ENCODE assay signal across 19 mouse cellular contexts in the genomic region with DNA sequence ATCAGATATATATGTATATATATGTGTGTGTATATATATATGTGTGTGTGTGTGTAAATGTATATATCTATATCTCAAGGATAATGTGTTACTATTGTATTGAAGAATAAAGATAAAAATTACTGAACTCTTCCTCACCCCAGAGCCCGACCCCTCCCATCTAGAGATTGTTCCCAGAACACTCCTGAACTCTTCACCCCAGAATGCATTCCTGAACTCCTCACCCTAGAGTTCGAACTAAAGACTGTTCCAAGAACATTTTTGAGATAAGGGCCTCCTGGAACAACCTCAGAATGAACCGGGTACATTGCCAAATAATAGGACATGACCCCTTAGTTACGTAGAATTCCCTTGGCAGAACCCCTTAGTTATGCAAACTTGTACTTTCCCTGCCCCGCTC. TPM values are rescaled to one million over a fixed set of nuclear protein-coding genes. Genes with fewer than 3 reads are reported as not detected.
DNase-seq lines count a peak whose midpoint lies in the region; ATAC-seq and TF ChIP-seq lines count a peak whose summit lies in the region.
"Not testable (repeated sequence)": the region's sequence is repeated elsewhere in the genome, so short reads cannot be mapped to it uniquely, and the experiment has no call there.
"Had no signal": no experiment of that assay in that cellular context is flagged by ENCODE, and none has a peak within 500 bp of the region (broad histone marks: within the 10 kb centered on the region; RNA-seq: fewer than 3 reads in every experiment).

No protein-coding gene starts in this region.

- not testable (repeated sequence) for H3K4me1 ChIP-seq in heart, postnatal 0 days (ENCODE audit: control insufficient read depth, insufficient read depth)
- peaks cover 18% of the 10 kb centered on the region; the same call in 1 of the 2 replicates for H3K4me1 ChIP-seq in liver, adult 2 months (ENCODE audit: control insufficient read depth, insufficient read depth, low read length)

- TF ChIP-seq POLR2A in liver, adult 2 months (IDR thresholded peaks at IDR 0.05; ENCODE audit: extremely low read depth, insufficient read depth, low read length) = not testable (repeated sequence)

- not testable (repeated sequence) for H3K4me3 ChIP-seq in heart, postnatal 0 days (ENCODE audit: low read depth, low read length); liver, adult 2 months (ENCODE audit: insufficient read depth, low read depth, low read length)

- peaks cover 13% of the 10 kb centered on the region; the same call in 1 of the 2 replicates for H3K9me3 ChIP-seq in heart, postnatal 0 days (replicated peaks; ENCODE audit: control insufficient read depth, low read length)

- not testable (repeated sequence) for H3K9ac ChIP-seq in heart, postnatal 0 days (replicated peaks; ENCODE audit: low read depth, low read length); liver, adult 2 months (ENCODE audit: low read depth, low read length)

- H3K79me2 ChIP-seq in liver, adult 2 months (ENCODE audit: control insufficient read depth, insufficient read depth, low read length) = not testable (repeated sequence)

- not testable (repeated sequence) for H3K4me2 ChIP-seq in heart, postnatal 0 days (ENCODE audit: low read depth, low read length)

- TF ChIP-seq EP300 in heart, postnatal 0 days (IDR thresholded peaks at IDR 0.05; ENCODE audit: low read depth) = not testable (repeated sequence)

- H3K27me3 ChIP-seq in heart, postnatal 0 days (ENCODE audit: control insufficient read depth, insufficient read depth, low read length); liver, adult 2 months (ENCODE audit: control insufficient read depth, insufficient read depth, low read length): not testable (repeated sequence)

- ATAC-seq in heart, postnatal 0 days (ENCODE audit: insufficient read depth, low read depth) = peak; percentile 51; the same call in 1 of the 2 replicates

- not testable (repeated sequence) for TF ChIP-seq CTCF in heart, postnatal 0 days (IDR thresholded peaks at IDR 0.05; ENCODE audit: low read depth); liver, adult 2 months (IDR thresholded peaks at IDR 0.05; ENCODE audit: low read depth, low read length)

- WGBS in heart, postnatal 0 days = 26% methylated on average over 3 of the region's 5 CpGs
- 9% methylated on average over 4 of the region's 5 CpGs for WGBS in liver, adult 2 months

- not testable (repeated sequence) for H3K27ac ChIP-seq in heart, postnatal 0 days (ENCODE audit: low read depth); liver, adult 2 months (replicated peaks; ENCODE audit: insufficient read depth, low read depth, low read length)

- peaks cover 60% of the 10 kb centered on the region for H3K36me3 ChIP-seq in heart, postnatal 0 days (replicated peaks; ENCODE audit: control insufficient read depth, insufficient read depth, low read length)
- peaks cover 25% of the 10 kb centered on the region for H3K36me3 ChIP-seq in liver, adult 2 months (ENCODE audit: control insufficient read depth, insufficient read depth, low read length)

- DNase-seq in heart, postnatal 0 days (ENCODE audit: low spot score) = not testable (repeated sequence)
- peak; percentile 78 for DNase-seq in liver, adult 2 months (ENCODE audit: extremely low read depth, low read depth, low spot score)

RNA-seq across cellular contexts. Expression of a gene that starts 48.2 kb away (rescaled TPM):
- total RNA-seq in heart, postnatal 0 days (2014; rRNA removed; ENCODE audit: low replicate concordance) = 20.9 and 22.3 TPM in 2 replicates
- polyA plus RNA-seq in heart, postnatal 0 days (2015; fragmentation: Nextera tagmentation; extraction: Ambion mirVana) = 9.0 and 10.2 TPM in 2 replicates
- 9.5 and 10.5 TPM in 2 replicates for total RNA-seq in liver, adult 2 months (2014; rRNA removed)
- 1.3 and 1.5 TPM in 2 replicates for polyA plus RNA-seq in liver, adult 2 months (2012; rRNA removed)

RNA-seq across cellular contexts. Expression of a gene that starts 57.7 kb away (rescaled TPM):
- total RNA-seq in heart, postnatal 0 days (2014; rRNA removed; ENCODE audit: low replicate concordance) = not detected in 2 replicates
- not detected in 2 replicates for polyA plus RNA-seq in heart, postnatal 0 days (2015; fragmentation: Nextera tagmentation; extraction: Ambion mirVana)
- not detected in 2 replicates for total RNA-seq in liver, adult 2 months (2014; rRNA removed)
- polyA plus RNA-seq in liver, adult 2 months (2012; rRNA removed) = not detected in 2 replicates
- total RNA-seq: adrenal gland, adult 18-20 months; adrenal gland, adult 2 months; adrenal gland, adult 8-10 months; adrenal gland, postnatal 10 days; adrenal gland, postnatal 14 days; adrenal gland, postnatal 25 days; adrenal gland, postnatal 36 days; adrenal gland, postnatal 4 days; CH12.LX; ES-E14; MEL had no signal
- polyA plus RNA-seq: activated CD4-positive, CD25-positive, alpha-beta regulatory T cell, adult 4 months; adrenal gland, adult 2 months; brain, embryonic 14.5 days; C2C12; CD4-positive, CD25-positive, alpha-beta regulatory T cell, adult 4 months; G1E; Patski had no signal
